Comparison of ENCODE assay signal across 14 mouse cellular contexts in the genomic region with DNA sequence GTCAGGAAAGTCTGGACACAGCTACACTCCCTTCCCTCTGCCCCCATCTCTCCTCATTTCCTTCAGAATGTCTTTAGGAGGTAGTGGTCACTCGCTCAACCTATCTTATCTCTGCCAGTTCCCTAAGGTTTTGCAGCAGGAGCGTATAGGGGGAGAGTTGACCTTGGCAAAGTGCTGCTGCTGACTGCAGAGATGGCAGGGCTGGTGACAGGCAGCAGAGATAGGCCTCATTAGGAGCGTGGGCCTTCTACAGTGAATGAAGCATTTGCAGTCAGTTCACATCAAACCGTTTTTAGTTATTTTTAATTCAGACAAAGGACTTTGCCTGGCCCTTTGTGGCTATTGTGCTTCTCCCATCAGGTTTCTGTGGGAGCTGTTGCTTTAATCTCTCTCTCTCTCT. TPM values are rescaled to one million over a fixed set of nuclear protein-coding genes. Genes with fewer than 3 reads are reported as not detected.
DNase-seq lines count a peak whose midpoint lies in the region; ATAC-seq and TF ChIP-seq lines count a peak whose summit lies in the region.
"Had no signal": no experiment of that assay in that cellular context is flagged by ENCODE, and none has a peak within 500 bp of the region (broad histone marks: within the 10 kb centered on the region; RNA-seq: fewer than 3 reads in every experiment).

No protein-coding gene starts in this region.

- no peak for DNase-seq in layer of hippocampus, adult 2 months (ENCODE audit: low spot score in 2 of 2)
- DNase-seq in layer of hippocampus, postnatal 25 days (ENCODE audit: extremely low spot score in 1 of 2, low spot score in 1 of 2) = no peak
- DNase-seq in forebrain, postnatal 0 days = no peak
- peak; percentile 41 for DNase-seq in retina, postnatal 1 day
- no peak for DNase-seq in right cerebral cortex, adult 18-20 months
- DNase-seq in cerebellum, adult 8-10 months = no peak
- no peak for DNase-seq in left cerebral cortex, adult 11 months (ENCODE audit: low spot score)
- DNase-seq: cerebellum, adult 9-10 months; gastrocnemius, postnatal 14 days; kidney, adult 11 months; right cerebral cortex, postnatal 14 days; thymus, postnatal 36 days had no signal

- H3K27me3 ChIP-seq in forebrain, postnatal 0 days (ENCODE audit: insufficient read depth, low read length) = no peaks in the 10 kb centered on the region

- H3K36me3 ChIP-seq in forebrain, postnatal 0 days (ENCODE audit: insufficient read depth) = peaks cover 3% of the 10 kb centered on the region; the same call in 1 of the 2 replicates

- H3K4me2 ChIP-seq in forebrain, postnatal 0 days (ENCODE audit: low read depth) = no peak overlapping the region

- peak overlapping the region; percentile 33; the same call in 1 of the 2 replicates for H3K27ac ChIP-seq in layer of hippocampus, adult 2 months
- H3K27ac ChIP-seq in forebrain, postnatal 0 days (ENCODE audit: low read depth, low read length) = no peak overlapping the region

- no peaks in the 10 kb centered on the region for H3K9me3 ChIP-seq in forebrain, postnatal 0 days (ENCODE audit: low read length)

- 16% methylated on average over 4 of the region's 4 CpGs for WGBS in forebrain, postnatal 0 days

- H3K4me3 ChIP-seq in layer of hippocampus, adult 2 months = no peak overlapping the region
- no peak overlapping the region for H3K4me3 ChIP-seq in forebrain, postnatal 0 days (ENCODE audit: low read depth, low read length)

- no peaks in the 10 kb centered on the region for H3K4me1 ChIP-seq in forebrain, postnatal 0 days (ENCODE audit: insufficient read depth)

- TF ChIP-seq CTCF in layer of hippocampus, adult 2 months (conservative IDR thresholded peaks at IDR 0.05) = no peak
- no peak for TF ChIP-seq CTCF in forebrain, postnatal 0 days (IDR thresholded peaks at IDR 0.05; ENCODE audit: low read depth)

- ATAC-seq in forebrain, postnatal 0 days = peak; percentile 50
- ATAC-seq in megakaryocyte progenitor cell, adult 5-6 weeks (replicated peaks; ENCODE audit: poor library complexity) = 0 out of 2 replicates have a peak, but pooled peaks have one; percentile 6
- ATAC-seq: lung, postnatal 0 days had no signal

- H3K9ac ChIP-seq in forebrain, postnatal 0 days = no peak overlapping the region

RNA-seq across cellular contexts. Expression of a gene that starts 35.1 kb away (rescaled TPM):
- 100 to 1,000 TPM; 285 to 305 TPM for total RNA-seq in layer of hippocampus, adult 2 months (2021)
- total RNA-seq in layer of hippocampus, postnatal 25 days (2021) = 100 to 1,000 TPM; 311 to 324 TPM
- 447 and 546 TPM in 2 replicates for total RNA-seq in forebrain, postnatal 0 days (2014; rRNA removed)
- polyA plus RNA-seq in forebrain, postnatal 0 days (2015; fragmentation: Nextera tagmentation; extraction: Ambion mirVana) = 367 and 462 TPM in 2 replicates
- total RNA-seq in megakaryocyte progenitor cell, adult 5-6 weeks (2015) = 47.7 and 53.6 TPM in 2 replicates
- total RNA-seq in megakaryocyte progenitor cell, adult 5-6 weeks (2017) = 32.1 and 67.0 TPM in 2 replicates
